ENCODE assay signal across 7 mouse cellular contexts in genomic region chr17:78737096-78737495, GRCm38 (mm10). TPM values are rescaled to one million over a fixed set of nuclear protein-coding genes. Genes with fewer than 3 reads are reported as not detected.
DNase-seq lines count a peak whose midpoint lies in the region; ATAC-seq and TF ChIP-seq lines count a peak whose summit lies in the region.

Gene Strn (minus strand): TSS chr17:78737196.

- H3K36me3 ChIP-seq in testis, adult 2 months (ENCODE audit: control insufficient read depth, insufficient read depth, low read length) = no peaks in the 10 kb centered on the region
- H3K36me3 ChIP-seq in forebrain, embryonic 12.5 days (replicated peaks) = no peaks in the 10 kb centered on the region
- no peaks in the 10 kb centered on the region for H3K36me3 ChIP-seq in hindbrain, embryonic 16.5 days (ENCODE audit: control insufficient read depth, insufficient read depth, low read length)
- peaks cover 20% of the 10 kb centered on the region for H3K36me3 ChIP-seq in megakaryocyte, embryonic 14.5 days (replicated peaks; ENCODE audit: low read length)

- H3K27ac ChIP-seq in testis, adult 2 months (ENCODE audit: control insufficient read depth, insufficient read depth, low read depth, low read length) = peak within 1 kb of the TSS; percentile 78
- H3K27ac ChIP-seq in forebrain, embryonic 12.5 days = peak within 1 kb of the TSS; percentile 83
- peak within 1 kb of the TSS; percentile 91 for H3K27ac ChIP-seq in hindbrain, embryonic 16.5 days (ENCODE audit: low read depth, low read length)

- DNase-seq in testis, postnatal 14 days (ENCODE audit: low spot score) = no peak
- no peak for DNase-seq in T-cell, adult 2 months (ENCODE audit: low spot score)
- no peak for DNase-seq in embryo, embryonic 9.5 days (ENCODE audit: extremely low spot score)

- no peak for TF ChIP-seq POLR2A in testis, adult 2 months (IDR thresholded peaks at IDR 0.05; ENCODE audit: control insufficient read depth, low read depth, low read length)

- WGBS in forebrain, embryonic 12.5 days = 49% methylated on average over 4 of the region's 4 CpGs
- 37% methylated on average over 4 of the region's 4 CpGs for WGBS in hindbrain, embryonic 16.5 days

- peak within 1 kb of the TSS; percentile 90 for H3K9ac ChIP-seq in forebrain, embryonic 12.5 days
- peak within 1 kb of the TSS; percentile 98 for H3K9ac ChIP-seq in hindbrain, embryonic 16.5 days (ENCODE audit: low read depth, low read length)

- ATAC-seq in forebrain, embryonic 12.5 days (ENCODE audit: low FRiP score) = no peak
- ATAC-seq in hindbrain, embryonic 16.5 days = no peak

- H3K27me3 ChIP-seq in testis, adult 2 months (ENCODE audit: control insufficient read depth, insufficient read depth, low read length) = no peaks in the 10 kb centered on the region
- no peaks in the 10 kb centered on the region for H3K27me3 ChIP-seq in forebrain, embryonic 12.5 days
- no peaks in the 10 kb centered on the region for H3K27me3 ChIP-seq in hindbrain, embryonic 16.5 days (replicated peaks; ENCODE audit: control insufficient read depth, insufficient read depth, low read length)
- H3K27me3 ChIP-seq in megakaryocyte, embryonic 14.5 days (replicated peaks) = no peaks in the 10 kb centered on the region

- H3K4me2 ChIP-seq in forebrain, embryonic 12.5 days = peak within 1 kb of the TSS; percentile 75
- peak within 1 kb of the TSS; percentile 89 for H3K4me2 ChIP-seq in hindbrain, embryonic 16.5 days (ENCODE audit: low read length)

- no peaks in the 10 kb centered on the region for H3K9me3 ChIP-seq in forebrain, embryonic 12.5 days
- no peaks in the 10 kb centered on the region for H3K9me3 ChIP-seq in hindbrain, embryonic 16.5 days (ENCODE audit: control insufficient read depth, low read length)
- no peaks in the 10 kb centered on the region for H3K9me3 ChIP-seq in megakaryocyte, embryonic 14.5 days

- no peak for TF ChIP-seq CTCF in testis, adult 2 months (IDR thresholded peaks at IDR 0.05; ENCODE audit: control insufficient read depth, insufficient read depth, insufficient replicate concordance, low read depth, low read length)

- peak within 1 kb of the TSS; percentile 95 for H3K4me3 ChIP-seq in testis, adult 2 months (ENCODE audit: control insufficient read depth, low read depth, low read length)
- H3K4me3 ChIP-seq in forebrain, embryonic 12.5 days (replicated peaks) = peak within 1 kb of the TSS; percentile 90
- H3K4me3 ChIP-seq in hindbrain, embryonic 16.5 days (ENCODE audit: low read length) = peak within 1 kb of the TSS; percentile 98
- peak within 1 kb of the TSS; percentile 97 for H3K4me3 ChIP-seq in megakaryocyte, embryonic 14.5 days (replicated peaks)

- peaks cover 7% of the 10 kb centered on the region for H3K4me1 ChIP-seq in testis, adult 2 months (ENCODE audit: control insufficient read depth, insufficient read depth, low read length)
- H3K4me1 ChIP-seq in forebrain, embryonic 12.5 days = peaks cover 20% of the 10 kb centered on the region
- peaks cover 14% of the 10 kb centered on the region for H3K4me1 ChIP-seq in hindbrain, embryonic 16.5 days (ENCODE audit: control insufficient read depth, insufficient read depth, low read depth, low read length)
- H3K4me1 ChIP-seq in megakaryocyte, embryonic 14.5 days = peaks cover 56% of the 10 kb centered on the region

RNA-seq across cellular contexts. Expression of gene Strn, which starts in this region (rescaled TPM):
- 7.1 and 7.9 TPM in 2 replicates for polyA plus RNA-seq in testis, adult 2 months (2012; rRNA removed)
- 7.5 and 8.8 TPM in 2 replicates for polyA plus RNA-seq in forebrain, embryonic 12.5 days (2016; fragmentation: Nextera tagmentation; extraction: Ambion mirVana)
- polyA plus RNA-seq in hindbrain, embryonic 16.5 days (2015; fragmentation: Nextera tagmentation; extraction: Ambion mirVana) = 4.3 and 5.8 TPM in 2 replicates
- 1.3 and 1.9 TPM in 2 replicates for polyA plus RNA-seq in megakaryocyte, embryonic 14.5 days (2012; ENCODE audit: insufficient read depth, low replicate concordance)
